Mouse (Mus musculus): ENCODE measurements at regions not wholly inside any gene's neighbourhood (a gene's known extent, or its start where the extent isn't known, plus 50 kb on each side); places are given as distances from the start of the nearest gene placed in this dataset.

GRCm38 (mm10) chr3:117520461-117520860 lies 54.2 kb upstream of the Plppr5 start:
- H3K9me3 ChIP-seq (ENCODE audit: low read length) = no peaks in the 10 kb centered on the region
- 65% methylated on average over 2 of the region's 2 CpGs for WGBS
- no peaks in the 10 kb centered on the region for H3K4me1 ChIP-seq (ENCODE audit: insufficient read depth, low read length)
- H3K36me3 ChIP-seq (ENCODE audit: insufficient read depth, low read length) = no peaks in the 10 kb centered on the region
- no peak overlapping the region for H3K4me2 ChIP-seq (replicated peaks; ENCODE audit: low read depth, low read length)
- no peak overlapping the region for H3K27ac ChIP-seq (ENCODE audit: low read length)
- H3K27me3 ChIP-seq (ENCODE audit: insufficient read depth, low read length) = no peaks in the 10 kb centered on the region
- no peak overlapping the region for H3K9ac ChIP-seq (replicated peaks; ENCODE audit: low read length)
- no peak; the same call in 1 of the 2 replicates for ATAC-seq (ENCODE audit: low FRiP score, low TSS enrichment)
- no peak overlapping the region for H3K4me3 ChIP-seq (ENCODE audit: low read length)

- H3K9me3 ChIP-seq (ENCODE audit: low read length) = no peaks in the 10 kb centered on the region
- H3K27ac ChIP-seq (ENCODE audit: low read length) = no peak overlapping the region
- H3K27me3 ChIP-seq (ENCODE audit: insufficient read depth, low read length) = no peaks in the 10 kb centered on the region
- ATAC-seq (ENCODE audit: low FRiP score, low TSS enrichment) = no peak
- no peaks in the 10 kb centered on the region for H3K36me3 ChIP-seq (ENCODE audit: insufficient read depth, low read length)
- no peak overlapping the region for H3K9ac ChIP-seq (replicated peaks; ENCODE audit: low read length)
- no peak overlapping the region for H3K4me2 ChIP-seq (replicated peaks; ENCODE audit: low read depth, low read length)
- H3K4me3 ChIP-seq (ENCODE audit: low read length) = no peak overlapping the region
- no peaks in the 10 kb centered on the region for H3K4me1 ChIP-seq (ENCODE audit: insufficient read depth, low read length)
These were observed 66.5 kb upstream of the Plppr5 start for GRCm38 (mm10) chr3:117508090-117508489.

GRCm38 (mm10) chr3:117506151-117506723 lies 68.4 kb upstream of the Plppr5 start:
- Histone ChIP-seq H3K27me3 (ENCODE audit: insufficient read depth, low read length) (no peaks in the 10 kb centered on the region), H3K4me1 (ENCODE audit: insufficient read depth, low read length) (0 out of 2 replicates have a peak, but pooled peaks cover 3% of the 10 kb centered on the region), H3K4me2 (replicated peaks; ENCODE audit: low read depth, low read length) (no peak overlapping the region), H3K4me3 (ENCODE audit: low read length) (no peak overlapping the region), H3K9ac (replicated peaks; ENCODE audit: low read length) (no peak overlapping the region), H3K27ac (ENCODE audit: low read length) (no peak overlapping the region), H3K36me3 (ENCODE audit: insufficient read depth, low read length) (no peaks in the 10 kb centered on the region), H3K9me3 (ENCODE audit: low read length) (no peaks in the 10 kb centered on the region)
- no peak for ATAC-seq (ENCODE audit: low FRiP score, low TSS enrichment)
- 48% methylated on average over 1 of the region's 1 CpGs for WGBS

- Histone ChIP-seq H3K4me3 (ENCODE audit: low read length) (no peak overlapping the region), H3K9ac (replicated peaks; ENCODE audit: low read length) (no peak overlapping the region), H3K36me3 (ENCODE audit: insufficient read depth, low read length) (no peaks in the 10 kb centered on the region), H3K4me2 (replicated peaks; ENCODE audit: low read depth, low read length) (no peak overlapping the region), H3K27ac (ENCODE audit: low read length) (no peak overlapping the region), H3K27me3 (ENCODE audit: insufficient read depth, low read length) (no peaks in the 10 kb centered on the region), H3K4me1 (ENCODE audit: insufficient read depth, low read length) (0 out of 2 replicates have a peak, but pooled peaks cover 3% of the 10 kb centered on the region), H3K9me3 (ENCODE audit: low read length) (no peaks in the 10 kb centered on the region)
- ATAC-seq (ENCODE audit: low FRiP score, low TSS enrichment) = peak; percentile 93
- 31% methylated on average over 5 of the region's 5 CpGs for WGBS
These were observed 73.5 kb upstream of the Plppr5 start for GRCm38 (mm10) chr3:117501107-117501506.

- Histone ChIP-seq H3K27me3 (ENCODE audit: insufficient read depth, low read length) (no peaks in the 10 kb centered on the region), H3K9ac (replicated peaks; ENCODE audit: low read length) (no peak overlapping the region), H3K4me1 (ENCODE audit: insufficient read depth, low read length) (0 out of 2 replicates have a peak, but pooled peaks cover 3% of the 10 kb centered on the region), H3K4me2 (replicated peaks; ENCODE audit: low read depth, low read length) (no peak overlapping the region), H3K27ac (ENCODE audit: low read length) (no peak overlapping the region), H3K4me3 (ENCODE audit: low read length) (no peak overlapping the region), H3K36me3 (ENCODE audit: insufficient read depth, low read length) (no peaks in the 10 kb centered on the region), H3K9me3 (ENCODE audit: low read length) (no peaks in the 10 kb centered on the region)
- no peak for ATAC-seq (ENCODE audit: low FRiP score, low TSS enrichment)
- 90% methylated on average over 5 of the region's 5 CpGs for WGBS
These were observed 76.3 kb upstream of the Plppr5 start for GRCm38 (mm10) chr3:117498138-117498897.

- Histone ChIP-seq H3K36me3 (ENCODE audit: insufficient read depth, low read length) (no peaks in the 10 kb centered on the region), H3K4me3 (ENCODE audit: low read length) (no peak overlapping the region), H3K27ac (ENCODE audit: low read length) (no peak overlapping the region), H3K9ac (replicated peaks; ENCODE audit: low read length) (no peak overlapping the region), H3K9me3 (ENCODE audit: low read length) (no peaks in the 10 kb centered on the region), H3K4me1 (ENCODE audit: insufficient read depth, low read length) (no peaks in the 10 kb centered on the region), H3K4me2 (replicated peaks; ENCODE audit: low read depth, low read length) (no peak overlapping the region), H3K27me3 (ENCODE audit: insufficient read depth, low read length) (no peaks in the 10 kb centered on the region)
- no peak for ATAC-seq (ENCODE audit: low FRiP score, low TSS enrichment)
- 71% methylated on average over 2 of the region's 2 CpGs for WGBS
These were observed 80.5 kb upstream of the Plppr5 start for GRCm38 (mm10) chr3:117494118-117494517.

- Histone ChIP-seq H3K9me3 (ENCODE audit: low read length) (no peaks in the 10 kb centered on the region), H3K27me3 (ENCODE audit: insufficient read depth, low read length) (no peaks in the 10 kb centered on the region), H3K27ac (ENCODE audit: low read length) (no peak overlapping the region), H3K4me1 (ENCODE audit: insufficient read depth, low read length) (peaks cover 2% of the 10 kb centered on the region; the same call in 1 of the 2 replicates), H3K9ac (replicated peaks; ENCODE audit: low read length) (no peak overlapping the region), H3K36me3 (ENCODE audit: insufficient read depth, low read length) (no peaks in the 10 kb centered on the region), H3K4me2 (replicated peaks; ENCODE audit: low read depth, low read length) (no peak overlapping the region), H3K4me3 (ENCODE audit: low read length) (no peak overlapping the region)
- ATAC-seq (ENCODE audit: low FRiP score, low TSS enrichment) = peak; percentile 86
- 21% methylated on average over 11 of the region's 11 CpGs for WGBS
These were observed 87.2 kb upstream of the Plppr5 start for GRCm38 (mm10) chr3:117487281-117488027.

GRCm38 (mm10) chr3:117486351-117486750 lies 88.3 kb upstream of the Plppr5 start:
- no peak for ATAC-seq (ENCODE audit: low FRiP score, low TSS enrichment)
- H3K9me3 ChIP-seq (ENCODE audit: low read length) = no peaks in the 10 kb centered on the region

GRCm38 (mm10) chr3:117480131-117480530 lies 94.5 kb upstream of the Plppr5 start:
- Histone ChIP-seq H3K4me3 (ENCODE audit: low read length) (no peak overlapping the region), H3K27me3 (ENCODE audit: insufficient read depth, low read length) (no peaks in the 10 kb centered on the region), H3K4me2 (replicated peaks; ENCODE audit: low read depth, low read length) (no peak overlapping the region), H3K4me1 (ENCODE audit: insufficient read depth, low read length) (no peaks in the 10 kb centered on the region), H3K9me3 (ENCODE audit: low read length) (no peaks in the 10 kb centered on the region), H3K27ac (ENCODE audit: low read length) (no peak overlapping the region), H3K9ac (replicated peaks; ENCODE audit: low read length) (no peak overlapping the region), H3K36me3 (ENCODE audit: insufficient read depth, low read length) (no peaks in the 10 kb centered on the region)
- no peak for ATAC-seq (ENCODE audit: low FRiP score, low TSS enrichment)
- WGBS = 59% methylated on average over 3 of the region's 3 CpGs

More at GRCm38 (mm10) chr3:117486351-117486750, 88.3 kb upstream of the Plppr5 start:
- WGBS = 89% methylated on average over 2 of the region's 2 CpGs
- H3K27me3 ChIP-seq (ENCODE audit: insufficient read depth, low read length) = no peaks in the 10 kb centered on the region
- H3K4me3 ChIP-seq (ENCODE audit: low read length) = no peak overlapping the region
- no peak overlapping the region for H3K27ac ChIP-seq (ENCODE audit: low read length)
- H3K36me3 ChIP-seq (ENCODE audit: insufficient read depth, low read length) = no peaks in the 10 kb centered on the region
- H3K9ac ChIP-seq (replicated peaks; ENCODE audit: low read length) = no peak overlapping the region
- H3K4me1 ChIP-seq (ENCODE audit: insufficient read depth, low read length) = peaks cover 2% of the 10 kb centered on the region; the same call in 1 of the 2 replicates
- H3K4me2 ChIP-seq (replicated peaks; ENCODE audit: low read depth, low read length) = no peak overlapping the region

- no peaks in the 10 kb centered on the region for H3K9me3 ChIP-seq (ENCODE audit: low read length)
- H3K27me3 ChIP-seq (ENCODE audit: insufficient read depth, low read length) = no peaks in the 10 kb centered on the region
- no peak overlapping the region for H3K9ac ChIP-seq (replicated peaks; ENCODE audit: low read length)
- no peak overlapping the region for H3K27ac ChIP-seq (ENCODE audit: low read length)
- H3K36me3 ChIP-seq (ENCODE audit: insufficient read depth, low read length) = no peaks in the 10 kb centered on the region
- no peak for ATAC-seq (ENCODE audit: low FRiP score, low TSS enrichment)
- no peaks in the 10 kb centered on the region for H3K4me1 ChIP-seq (ENCODE audit: insufficient read depth, low read length)
- WGBS = 85% methylated on average over 2 of the region's 2 CpGs
- H3K4me2 ChIP-seq (replicated peaks; ENCODE audit: low read depth, low read length) = no peak overlapping the region
- no peak overlapping the region for H3K4me3 ChIP-seq (ENCODE audit: low read length)
These were observed 98.8 kb upstream of the Plppr4 start for GRCm38 (mm10) chr3:117459507-117459906.
